Mouse (Mus musculus): Measurements from ENCODE around the gene R3hdm1.
"Not testable (repeated sequence)": the region's sequence is repeated elsewhere in the genome, so short reads cannot be mapped to it uniquely, and the experiment has no call there.

Gene R3hdm1

GRCm38 (mm10) chr1:128081873-128082272, 21.2 kb upstream of the R3hdm1 start:
- no peak for DNase-seq (ENCODE audit: low read depth, low spot score)
- no peaks in the 10 kb centered on the region for H3K36me3 ChIP-seq (ENCODE audit: control insufficient read depth, insufficient read depth, low read length, poor library complexity, severe bottlenecking)
- no peaks in the 10 kb centered on the region for H3K27me3 ChIP-seq (ENCODE audit: control insufficient read depth, insufficient read depth, low read length, poor library complexity, severe bottlenecking)

GRCm38 (mm10) chr1:128082800-128083199, 20.3 kb upstream of the R3hdm1 start:
- no peak for DNase-seq (ENCODE audit: low read depth, low spot score)
- no peaks in the 10 kb centered on the region for H3K27me3 ChIP-seq (ENCODE audit: control insufficient read depth, insufficient read depth, low read length, poor library complexity, severe bottlenecking)
- H3K36me3 ChIP-seq (ENCODE audit: control insufficient read depth, insufficient read depth, low read length, poor library complexity, severe bottlenecking) = no peaks in the 10 kb centered on the region

DNA sequence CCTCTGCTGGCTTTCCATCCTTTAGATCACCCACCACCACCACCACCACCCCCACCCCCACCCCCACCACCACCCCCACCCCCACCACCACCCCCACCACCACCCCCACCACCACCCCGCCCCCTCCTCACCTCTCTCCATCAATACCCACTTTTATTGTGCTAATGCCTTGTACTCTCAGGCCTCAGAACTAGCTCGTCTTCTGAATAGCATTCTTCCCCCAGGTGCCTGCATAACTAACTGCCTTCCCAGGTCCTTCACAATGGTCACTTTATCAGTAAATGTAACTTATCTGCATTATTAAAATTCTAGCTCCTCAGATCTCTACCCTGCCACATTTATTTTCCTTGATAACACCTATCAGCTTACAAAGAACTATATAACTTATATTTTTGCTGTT, 8.4 kb upstream of the R3hdm1 start:
- no peaks in the 10 kb centered on the region for H3K27me3 ChIP-seq (ENCODE audit: control insufficient read depth, insufficient read depth, low read length, poor library complexity, severe bottlenecking)
- no peak for DNase-seq (ENCODE audit: low read depth, low spot score)
- H3K36me3 ChIP-seq (ENCODE audit: control insufficient read depth, insufficient read depth, low read length, poor library complexity, severe bottlenecking) = no peaks in the 10 kb centered on the region

GRCm38 (mm10) chr1:128098309-128098708, 4.8 kb upstream of the R3hdm1 start:
- Histone ChIP-seq H3K27me3 (ENCODE audit: control insufficient read depth, insufficient read depth, low read length, poor library complexity, severe bottlenecking) (no peaks in the 10 kb centered on the region), H3K36me3 (ENCODE audit: control insufficient read depth, insufficient read depth, low read length, poor library complexity, severe bottlenecking) (no peaks in the 10 kb centered on the region)
- DNase-seq (ENCODE audit: low read depth, low spot score) = no peak

GRCm38 (mm10) chr1:128102251-128102640, 855 bp upstream of the R3hdm1 start:
- H3K36me3 ChIP-seq (ENCODE audit: control insufficient read depth, insufficient read depth, low read length, poor library complexity, severe bottlenecking) = no peaks in the 10 kb centered on the region
- DNase-seq (ENCODE audit: low read depth, low spot score) = no peak
- H3K27me3 ChIP-seq (ENCODE audit: control insufficient read depth, insufficient read depth, low read length, poor library complexity, severe bottlenecking) = no peaks in the 10 kb centered on the region

DNA sequence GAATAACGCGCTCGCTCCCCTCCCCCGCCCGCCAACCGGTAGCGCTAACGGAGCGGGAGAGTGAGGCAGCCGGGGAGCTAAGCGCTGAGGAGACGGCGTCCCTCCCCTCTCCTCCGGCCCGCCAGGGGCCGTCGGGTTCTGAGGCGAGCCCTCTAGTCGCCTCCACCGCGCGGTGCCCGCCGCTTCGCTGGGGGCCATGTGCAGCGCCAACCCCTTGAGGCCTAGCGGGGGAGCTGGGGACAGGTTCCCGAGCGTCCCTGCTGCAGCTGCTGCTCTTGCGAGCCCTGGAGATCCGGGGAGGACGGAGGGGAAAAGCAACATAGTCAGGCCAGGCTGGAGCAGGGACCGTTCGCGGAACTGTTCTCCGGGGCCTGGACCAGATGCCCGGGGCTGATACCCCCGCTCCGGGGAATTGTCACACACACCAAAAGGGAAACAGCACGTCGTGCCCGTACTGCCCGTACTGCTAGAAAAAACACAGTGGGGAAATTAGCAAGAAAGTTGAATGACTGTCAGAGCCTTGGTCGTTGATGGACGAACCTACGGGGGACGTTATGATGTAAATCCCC, 503 bp downstream of the R3hdm1 start:
- Histone ChIP-seq H3K36me3 (ENCODE audit: control insufficient read depth, insufficient read depth, low read length, poor library complexity, severe bottlenecking) (no peaks in the 10 kb centered on the region), H3K27me3 (ENCODE audit: control insufficient read depth, insufficient read depth, low read length, poor library complexity, severe bottlenecking) (no peaks in the 10 kb centered on the region)
- no peak for DNase-seq (ENCODE audit: low read depth, low spot score)

GRCm38 (mm10) chr1:128120913-128121627, 18.0 kb downstream of the R3hdm1 start:
- DNase-seq (ENCODE audit: low read depth, low spot score) = no peak
- Histone ChIP-seq H3K36me3 (ENCODE audit: control insufficient read depth, insufficient read depth, low read length, poor library complexity, severe bottlenecking) (no peaks in the 10 kb centered on the region), H3K27me3 (ENCODE audit: control insufficient read depth, insufficient read depth, low read length, poor library complexity, severe bottlenecking) (no peaks in the 10 kb centered on the region)

- H3K36me3 ChIP-seq (ENCODE audit: control insufficient read depth, insufficient read depth, low read length, poor library complexity, severe bottlenecking); H3K27me3 ChIP-seq (ENCODE audit: control insufficient read depth, insufficient read depth, low read length, poor library complexity, severe bottlenecking); DNase-seq (ENCODE audit: low read depth, low spot score): not testable (repeated sequence)
These were observed 33.1 kb downstream of the R3hdm1 start for GRCm38 (mm10) chr1:128136222-128136621.

GRCm38 (mm10) chr1:128141039-128141438, 37.9 kb downstream of the R3hdm1 start:
- Histone ChIP-seq H3K36me3 (ENCODE audit: control insufficient read depth, insufficient read depth, low read length, poor library complexity, severe bottlenecking) (no peaks in the 10 kb centered on the region), H3K27me3 (ENCODE audit: control insufficient read depth, insufficient read depth, low read length, poor library complexity, severe bottlenecking) (no peaks in the 10 kb centered on the region)
- DNase-seq (ENCODE audit: low read depth, low spot score) = peak; percentile 54

DNA sequence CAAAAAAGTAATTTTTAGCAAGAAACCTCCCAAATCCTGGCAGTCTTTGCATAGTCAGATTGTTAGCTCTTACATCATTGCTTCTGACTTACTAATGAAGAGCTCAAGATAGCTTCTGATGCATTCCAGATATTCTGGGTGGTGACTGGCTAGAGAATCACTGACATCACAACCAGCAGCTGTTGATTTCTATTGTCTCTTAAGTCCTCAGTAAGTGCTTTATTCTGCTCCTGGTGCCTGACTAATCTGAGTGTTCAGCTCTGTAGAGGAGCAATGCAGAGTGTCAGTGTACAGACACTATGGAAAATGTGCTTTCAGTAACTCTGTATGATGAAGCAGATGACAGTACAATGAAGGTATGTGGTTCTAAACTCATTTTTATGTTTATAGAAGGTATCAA, 38.6 kb downstream of the R3hdm1 start:
- no peaks in the 10 kb centered on the region for H3K27me3 ChIP-seq (ENCODE audit: control insufficient read depth, insufficient read depth, low read length, poor library complexity, severe bottlenecking)

DNA sequence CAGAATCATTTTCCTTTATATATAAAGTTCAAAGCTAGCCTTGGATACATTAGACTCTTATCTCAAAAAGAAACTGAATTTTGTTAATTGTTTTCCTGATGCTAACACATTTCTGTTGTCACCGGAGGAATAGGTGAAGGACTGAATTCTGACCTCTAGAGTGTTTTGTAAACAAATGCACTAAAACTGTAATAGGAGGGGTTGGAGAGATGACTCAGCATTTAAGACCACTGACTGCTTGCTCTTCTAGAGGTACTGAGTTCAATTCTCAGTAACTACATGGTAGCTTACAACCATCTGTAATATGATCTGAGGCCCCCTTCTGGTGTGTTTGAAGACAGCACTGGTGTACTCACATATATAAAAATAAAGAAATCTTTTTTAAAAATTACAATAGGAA, 63.9 kb downstream of the R3hdm1 start:
- Histone ChIP-seq H3K36me3 (ENCODE audit: control insufficient read depth, insufficient read depth, low read length, poor library complexity, severe bottlenecking) (no peaks in the 10 kb centered on the region), H3K27me3 (ENCODE audit: control insufficient read depth, insufficient read depth, low read length, poor library complexity, severe bottlenecking) (no peaks in the 10 kb centered on the region)
- DNase-seq (ENCODE audit: low read depth, low spot score) = no peak

More for the DNA sequence above, 38.6 kb downstream of the R3hdm1 start:
- no peak for DNase-seq (ENCODE audit: low read depth, low spot score)
- no peaks in the 10 kb centered on the region for H3K36me3 ChIP-seq (ENCODE audit: control insufficient read depth, insufficient read depth, low read length, poor library complexity, severe bottlenecking)

GRCm38 (mm10) chr1:128170104-128170503, 67.0 kb downstream of the R3hdm1 start:
- no peak for DNase-seq (ENCODE audit: low read depth, low spot score)

GRCm38 (mm10) chr1:128191426-128191825, 88.3 kb downstream of the R3hdm1 start:
- Histone ChIP-seq H3K36me3 (ENCODE audit: control insufficient read depth, insufficient read depth, low read length, poor library complexity, severe bottlenecking) (peaks cover 13% of the 10 kb centered on the region; the same call in 1 of the 2 replicates), H3K27me3 (ENCODE audit: control insufficient read depth, insufficient read depth, low read length, poor library complexity, severe bottlenecking) (no peaks in the 10 kb centered on the region)
- no peak for DNase-seq (ENCODE audit: low read depth, low spot score)

More at GRCm38 (mm10) chr1:128170104-128170503, 67.0 kb downstream of the R3hdm1 start:
- Histone ChIP-seq H3K27me3 (ENCODE audit: control insufficient read depth, insufficient read depth, low read length, poor library complexity, severe bottlenecking) (no peaks in the 10 kb centered on the region), H3K36me3 (ENCODE audit: control insufficient read depth, insufficient read depth, low read length, poor library complexity, severe bottlenecking) (no peaks in the 10 kb centered on the region)

- DNase-seq (ENCODE audit: low read depth, low spot score) = no peak
- no peaks in the 10 kb centered on the region for H3K27me3 ChIP-seq (ENCODE audit: control insufficient read depth, insufficient read depth, low read length, poor library complexity, severe bottlenecking)
These were observed 89.3 kb downstream of the R3hdm1 start for GRCm38 (mm10) chr1:128192369-128192768.

DNA sequence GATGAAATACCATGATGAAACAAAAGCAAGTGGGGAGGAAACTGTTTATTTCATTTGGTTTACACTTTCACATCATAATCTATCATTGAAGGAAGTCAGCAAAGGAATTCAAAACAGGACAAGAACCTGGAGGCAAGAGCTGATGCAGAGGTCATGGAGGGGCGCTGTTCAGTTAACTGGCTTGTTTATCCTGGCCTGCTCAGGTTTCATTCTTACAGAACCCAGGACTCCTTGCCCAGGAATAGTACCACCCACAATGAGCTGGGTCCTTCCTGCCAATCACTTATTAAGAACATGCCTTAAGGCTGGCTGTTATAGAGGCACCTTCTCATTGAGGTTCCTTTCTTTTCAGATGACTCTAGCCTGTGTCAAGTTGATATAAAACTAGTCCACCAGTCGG, 90.9 kb downstream of the R3hdm1 start:
- no peak for DNase-seq (ENCODE audit: low read depth, low spot score)
- Histone ChIP-seq H3K27me3 (ENCODE audit: control insufficient read depth, insufficient read depth, low read length, poor library complexity, severe bottlenecking) (no peaks in the 10 kb centered on the region), H3K36me3 (ENCODE audit: control insufficient read depth, insufficient read depth, low read length, poor library complexity, severe bottlenecking) (peaks cover 12% of the 10 kb centered on the region; the same call in 1 of the 2 replicates)

More at GRCm38 (mm10) chr1:128192369-128192768, 89.3 kb downstream of the R3hdm1 start:
- peaks cover 12% of the 10 kb centered on the region; the same call in 1 of the 2 replicates for H3K36me3 ChIP-seq (ENCODE audit: control insufficient read depth, insufficient read depth, low read length, poor library complexity, severe bottlenecking)
